Mouse (Mus musculus) adrenal gland, postnatal 36 days (tissue): Measurements from ENCODE around the gene Ralgps1. TPM values are rescaled to one million over a fixed set of nuclear protein-coding genes. Genes with fewer than 3 reads are reported as not detected.

Experiments used
- DNase-seq, 2 experiments: peaks; one replicate each; pipeline ENCODE4 v3.0.0; 2021; ENCODE audit warnings: mixed read lengths in 1 of 2
- total RNA-seq, 2 experiments: library from RNA; stranded (reverse); gene quantifications; 2 replicates each; pipeline ENCODE4 v1.2.3; 2021

Gene Ralgps1
- total RNA-seq, 2 experiments from 2014 or later = 3.6 to 4.3 TPM

DNA sequence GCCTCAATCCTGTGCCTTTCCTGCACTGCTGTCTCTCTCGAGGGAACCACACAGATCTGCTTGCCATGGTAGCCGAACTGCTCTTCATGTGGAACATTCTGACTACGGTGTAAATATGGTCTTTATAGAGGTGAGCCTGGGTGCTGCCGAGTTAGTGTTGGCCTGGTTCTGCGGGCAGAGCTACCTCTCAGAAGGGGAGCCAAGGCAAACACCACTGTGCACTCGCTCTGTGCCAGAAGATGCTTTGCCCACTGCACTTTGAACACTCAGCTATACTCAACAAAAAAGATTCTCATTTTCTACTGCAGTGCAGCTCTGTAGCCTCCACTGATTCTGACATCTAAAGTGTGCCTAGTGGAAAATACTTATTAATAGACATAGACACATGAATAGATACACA, 133.7 kb downstream of the Ralgps1 start:
- no peak for DNase-seq

DNA sequence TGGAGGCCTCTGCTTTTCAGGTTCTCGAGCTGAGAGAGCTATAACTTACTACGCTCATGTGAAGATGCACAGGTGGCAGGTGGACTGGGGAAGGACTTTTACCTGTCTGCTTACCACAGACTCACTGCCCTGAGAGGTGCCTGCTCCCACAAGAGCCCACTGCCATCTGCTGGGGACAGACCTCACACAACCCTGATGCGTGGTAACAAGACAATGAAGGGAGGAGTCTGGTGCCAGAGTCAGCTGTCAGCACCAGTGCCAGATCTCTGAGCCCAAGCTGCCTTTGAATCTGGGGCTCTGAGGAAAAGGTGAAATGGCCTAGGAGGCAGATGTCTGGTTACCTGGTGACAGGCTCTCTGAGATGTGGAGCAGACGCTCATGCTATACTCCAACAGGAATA, 136.4 kb downstream of the Ralgps1 start:
- DNase-seq = no peak

DNA sequence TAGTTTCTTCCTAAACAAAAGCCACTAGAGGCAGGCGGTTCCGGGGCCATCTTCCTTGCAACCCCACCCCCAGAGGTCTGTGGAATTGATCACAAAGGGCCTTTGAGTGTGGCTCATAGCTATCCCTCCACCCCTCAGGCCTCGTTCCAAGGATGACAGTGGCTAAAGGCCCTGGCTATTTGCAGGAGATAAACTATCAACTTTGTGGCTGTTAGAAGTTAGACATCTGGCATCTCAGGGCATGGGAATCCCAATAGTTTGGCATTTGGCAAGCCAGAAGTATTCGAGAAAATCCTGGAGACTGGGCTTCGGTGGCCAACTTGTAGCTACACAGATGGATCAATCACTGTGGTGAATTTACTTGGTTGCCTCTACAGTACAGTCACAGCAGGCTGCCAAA, 137.4 kb downstream of the Ralgps1 start:
- DNase-seq = no peak

DNA sequence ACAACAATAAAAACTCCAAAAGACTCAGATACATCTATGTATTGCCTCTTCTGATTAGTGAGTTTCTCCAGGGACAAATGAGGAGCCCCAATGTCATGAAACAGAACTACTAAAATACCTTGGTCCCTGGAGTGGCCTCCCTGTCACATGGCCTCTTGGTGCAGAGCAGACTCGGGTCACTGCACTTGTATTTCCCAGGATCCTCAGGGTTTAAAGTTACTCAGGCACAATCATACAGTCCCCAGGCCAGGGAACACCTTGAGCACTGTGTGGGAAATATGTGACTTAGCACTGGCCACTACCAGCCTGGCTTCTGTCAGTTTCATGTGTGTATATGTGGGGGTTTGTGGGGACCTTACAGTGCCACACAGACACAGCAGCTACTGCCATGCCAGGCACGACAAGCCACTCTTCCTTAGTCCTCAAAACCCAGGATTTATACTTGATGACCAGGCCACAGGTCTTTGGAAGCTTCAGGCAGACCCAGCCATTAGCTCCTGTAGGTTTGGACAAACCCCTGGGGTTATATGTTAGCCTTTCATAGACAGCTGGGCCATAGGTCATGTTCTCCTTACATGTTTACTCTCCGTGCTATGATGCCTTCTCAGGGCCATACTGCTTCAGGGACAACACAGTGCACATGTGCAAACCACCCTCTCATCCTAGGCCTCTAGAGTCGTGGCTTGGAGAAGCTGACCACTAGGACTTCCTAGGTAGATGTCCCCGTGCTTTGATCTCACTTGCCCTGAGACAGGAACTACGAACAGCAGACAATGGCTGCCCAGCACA, 138.3 kb downstream of the Ralgps1 start:
- no peak for DNase-seq

DNA sequence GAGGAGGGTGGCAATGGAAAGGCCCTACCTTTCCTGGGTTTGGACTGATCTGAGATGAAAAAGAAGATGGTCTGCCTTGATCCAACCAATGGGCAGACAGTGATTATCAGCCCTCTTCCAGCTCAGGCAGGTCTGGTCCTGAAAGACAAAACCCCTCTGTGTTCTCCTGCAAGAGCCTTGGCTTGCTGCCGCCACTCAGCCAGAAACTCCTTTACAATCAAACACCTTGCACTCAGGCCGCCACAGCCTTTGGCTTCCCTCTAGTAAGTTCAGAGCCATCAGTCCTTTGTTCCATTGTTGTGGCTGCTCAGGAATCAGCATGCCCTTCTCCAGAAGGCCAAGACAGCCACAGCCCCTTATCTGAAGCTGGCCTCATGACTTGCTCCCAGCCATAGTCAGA, 139.5 kb downstream of the Ralgps1 start:
- no peak for DNase-seq

DNA sequence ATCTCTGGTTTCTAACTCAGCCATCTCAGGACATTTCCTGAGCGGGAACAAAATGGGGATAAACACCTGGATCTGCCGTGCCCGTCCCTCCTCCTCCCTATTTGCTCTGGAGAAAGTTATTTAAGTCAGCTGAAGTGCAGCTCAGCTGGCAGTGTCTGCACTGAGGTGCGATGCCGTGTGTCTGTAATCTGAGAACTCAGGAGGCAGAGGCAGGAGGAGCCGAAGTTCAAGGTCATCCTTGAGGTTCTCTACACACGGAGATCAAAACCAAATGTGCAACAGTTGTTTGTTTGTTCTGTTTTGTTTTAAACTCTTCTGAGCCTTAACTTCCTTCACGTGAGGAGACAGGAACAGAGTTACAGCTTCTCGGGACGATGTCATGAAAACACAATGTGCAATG, 140.6 kb downstream of the Ralgps1 start:
- DNase-seq = no peak

DNA sequence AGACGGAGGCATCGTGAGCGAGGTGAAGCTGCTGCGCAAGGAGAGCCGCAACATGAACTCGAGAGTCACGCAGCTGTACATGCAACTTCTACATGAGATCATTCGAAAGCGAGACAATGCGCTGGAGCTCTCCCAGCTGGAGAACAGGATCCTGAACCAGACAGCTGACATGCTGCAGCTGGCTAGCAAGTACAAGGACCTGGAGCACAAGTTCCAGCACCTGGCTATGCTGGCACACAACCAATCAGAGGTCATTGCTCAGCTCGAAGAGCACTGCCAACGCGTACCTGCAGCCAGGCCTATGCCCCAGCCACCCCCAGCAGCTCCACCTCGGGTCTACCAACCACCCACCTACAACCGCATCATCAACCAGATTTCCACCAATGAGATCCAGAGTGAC, 142.7 kb downstream of the Ralgps1 start:
- DNase-seq = no peak

DNA sequence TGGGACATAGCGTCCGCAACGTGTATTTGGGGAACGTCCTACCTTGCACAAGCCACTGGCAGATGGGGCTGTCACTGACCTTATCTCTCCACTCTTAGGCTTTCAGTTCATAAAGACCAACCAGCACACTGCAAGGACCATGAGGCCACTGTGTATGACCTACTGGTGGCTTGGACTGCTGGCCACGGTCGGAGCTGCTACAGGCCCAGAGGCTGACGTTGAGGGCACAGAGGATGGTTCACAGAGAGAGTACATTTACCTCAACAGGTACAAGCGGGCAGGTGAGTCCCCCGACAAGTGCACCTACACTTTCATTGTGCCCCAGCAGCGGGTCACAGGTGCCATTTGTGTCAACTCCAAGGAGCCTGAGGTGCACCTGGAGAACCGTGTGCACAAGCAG, 143.2 kb downstream of the Ralgps1 start:
- no peak for DNase-seq

DNA sequence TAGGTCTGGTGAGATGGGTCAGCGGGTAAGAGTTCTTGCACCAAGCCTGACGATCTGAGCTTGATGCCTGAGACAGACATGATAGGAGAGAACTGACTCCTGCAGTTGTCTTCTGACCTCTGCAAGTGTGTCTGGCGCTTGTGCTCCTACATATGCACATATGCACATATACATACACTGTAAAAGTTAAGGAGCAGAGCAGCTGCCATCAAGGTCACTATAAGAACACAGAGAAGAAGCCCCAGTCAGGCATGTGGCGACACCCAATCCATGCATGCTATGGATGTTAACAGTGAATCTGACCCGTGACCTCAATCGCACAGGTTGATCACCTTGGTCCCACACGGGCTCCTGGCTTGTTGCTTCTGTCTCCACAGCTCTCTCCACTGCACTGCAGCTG, 145.4 kb downstream of the Ralgps1 start:
- DNase-seq = no peak

DNA sequence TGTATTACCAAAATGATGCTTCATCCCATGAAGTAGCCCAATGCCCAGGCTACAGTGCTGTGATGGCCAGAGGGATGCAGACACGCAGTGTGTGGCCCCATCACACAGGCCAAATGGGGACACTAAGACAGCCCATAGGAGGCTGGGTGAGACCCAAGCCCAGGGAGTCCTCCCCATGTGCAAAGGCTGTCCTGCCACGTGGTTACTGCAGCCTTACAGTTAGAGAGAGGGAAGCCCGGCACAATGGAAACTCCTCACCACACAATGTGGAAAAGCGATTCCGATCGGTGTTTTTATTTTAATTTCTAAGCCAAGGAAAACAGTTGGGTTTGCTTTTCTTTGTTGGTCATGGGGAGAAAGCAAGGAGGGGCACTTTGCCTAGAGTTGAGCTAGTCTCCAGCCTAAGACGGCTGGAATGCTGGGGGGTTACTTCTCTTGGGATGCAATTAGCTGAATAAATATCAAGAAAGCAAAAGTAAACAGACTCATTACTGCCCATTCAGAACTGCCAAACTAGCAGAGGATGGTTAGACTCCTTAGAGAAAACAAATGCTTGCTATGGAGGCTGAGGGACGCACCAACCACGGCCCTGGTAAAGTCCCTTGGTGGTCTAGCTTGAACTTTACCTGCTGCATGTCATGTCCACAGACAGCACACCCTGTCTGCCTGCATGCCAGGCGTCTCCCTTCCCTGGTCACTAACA, 147.5 kb downstream of the Ralgps1 start:
- DNase-seq = no peak

DNA sequence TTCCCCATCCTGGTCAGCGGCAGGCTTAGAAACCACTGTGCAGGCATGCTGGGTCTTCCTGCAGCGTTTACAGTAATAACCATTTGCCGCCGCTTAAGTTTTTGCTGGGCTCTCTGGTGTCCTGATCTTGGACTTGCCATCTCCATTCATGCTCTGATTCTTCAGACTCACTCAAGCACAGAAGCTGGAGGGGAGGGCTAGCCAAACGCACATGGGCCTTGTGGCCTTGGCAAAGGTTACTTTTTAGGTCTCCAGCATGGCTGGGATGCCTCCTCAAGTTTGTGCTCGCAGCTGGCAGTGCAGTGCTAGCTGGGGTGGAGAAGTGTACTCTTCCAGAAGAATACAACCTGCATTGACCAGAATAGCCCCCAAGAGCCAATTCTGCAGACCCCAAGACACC, 148.8 kb downstream of the Ralgps1 start:
- DNase-seq = no peak

DNA sequence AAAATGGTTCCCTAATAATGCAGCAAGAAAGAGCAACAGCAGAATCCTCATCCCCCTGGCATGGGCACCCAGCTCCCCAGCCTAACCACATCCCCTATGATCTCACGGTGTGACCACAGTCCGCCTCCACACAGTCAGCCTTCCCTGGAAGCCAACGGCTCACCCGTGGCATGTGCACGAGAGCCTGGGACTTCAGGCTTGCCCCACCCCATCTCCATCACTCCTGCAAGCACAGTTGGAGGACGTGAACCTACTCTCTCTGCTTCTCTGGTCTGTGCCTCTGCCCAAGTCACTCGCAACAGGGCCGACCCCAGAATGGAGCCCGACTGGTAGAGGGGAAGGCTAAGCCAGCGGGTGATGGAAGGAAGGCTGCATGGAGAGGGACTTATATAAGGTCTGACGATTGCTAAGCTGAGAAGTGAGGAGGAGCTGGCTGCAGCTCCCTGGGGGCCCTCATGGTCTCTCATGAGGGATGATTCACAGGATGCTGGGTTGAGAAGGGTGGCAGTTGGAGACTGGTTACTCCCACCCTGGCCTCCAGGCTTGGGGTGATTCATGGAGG, 149.9 kb downstream of the Ralgps1 start:
- DNase-seq = no peak

DNA sequence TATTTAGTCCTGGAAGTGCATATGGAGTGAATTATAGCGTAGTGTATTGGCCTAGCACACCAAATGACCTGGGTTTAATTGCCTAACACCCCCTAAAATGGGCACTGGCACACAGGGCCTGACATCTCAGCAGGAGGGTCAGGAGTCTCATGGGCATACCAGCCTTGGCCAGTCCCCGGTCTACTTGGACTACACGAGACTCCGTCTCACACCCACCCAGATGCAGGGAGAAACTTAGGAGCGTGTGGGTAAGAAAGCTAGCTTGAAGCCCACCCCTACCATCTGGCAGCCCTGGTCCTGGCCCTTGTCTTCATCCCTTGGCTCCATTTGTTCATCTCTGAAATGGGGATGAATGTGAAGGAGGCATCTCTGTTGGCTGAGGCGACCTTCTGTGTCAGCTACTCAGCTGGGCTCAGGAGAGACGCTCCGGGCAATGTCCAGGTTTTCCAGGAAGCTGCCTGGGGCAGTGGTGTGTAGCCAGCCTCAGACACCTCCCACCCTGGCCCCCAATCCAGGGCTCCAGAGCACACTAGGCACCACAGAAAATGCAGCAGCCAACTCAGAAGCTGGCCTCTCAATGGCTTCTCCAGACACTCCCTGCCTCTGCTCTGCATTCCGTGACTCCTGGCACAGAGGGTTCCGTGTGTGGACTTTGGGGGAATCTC, 150.5 kb downstream of the Ralgps1 start:
- DNase-seq = no peak

DNA sequence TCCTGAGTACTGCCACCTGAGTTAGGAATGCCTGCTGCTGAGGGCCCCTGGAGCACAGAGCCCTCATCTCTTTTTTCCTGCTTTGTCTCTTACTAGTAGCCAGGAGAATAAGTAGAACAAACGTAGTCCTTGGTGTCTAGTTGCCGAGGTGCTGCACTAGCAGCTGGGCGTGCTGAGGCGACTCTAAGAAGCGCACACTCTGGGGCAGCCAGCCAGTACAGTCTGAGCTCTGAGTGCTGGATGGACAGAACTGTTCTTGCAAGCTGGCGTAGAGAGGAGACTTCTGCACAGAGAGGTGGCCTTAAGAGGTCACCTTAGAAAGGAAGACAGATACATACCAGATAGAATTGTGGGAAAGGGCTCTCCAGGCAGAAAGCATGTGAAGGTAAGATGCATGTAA, 151.0 kb downstream of the Ralgps1 start:
- no peak for DNase-seq

DNA sequence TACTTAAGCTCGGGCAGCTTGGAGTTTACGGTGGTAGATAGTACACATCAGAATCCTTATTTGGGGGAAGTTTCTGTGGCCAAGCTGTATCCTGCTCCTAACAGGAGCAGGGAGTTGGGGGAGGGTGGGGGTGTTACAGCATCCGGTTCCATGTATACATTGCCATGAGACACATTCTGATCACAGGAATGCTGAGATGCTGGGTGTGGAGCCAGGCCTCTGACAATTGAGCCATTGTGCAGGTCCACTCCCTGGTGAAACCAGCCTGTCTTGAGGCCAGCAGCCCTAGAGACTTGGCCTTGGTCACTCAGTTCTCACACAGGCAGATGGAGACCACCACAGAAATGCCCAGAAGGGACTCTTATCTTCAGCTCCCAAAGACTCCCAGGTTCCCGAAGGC, 151.6 kb downstream of the Ralgps1 start:
- no peak for DNase-seq

DNA sequence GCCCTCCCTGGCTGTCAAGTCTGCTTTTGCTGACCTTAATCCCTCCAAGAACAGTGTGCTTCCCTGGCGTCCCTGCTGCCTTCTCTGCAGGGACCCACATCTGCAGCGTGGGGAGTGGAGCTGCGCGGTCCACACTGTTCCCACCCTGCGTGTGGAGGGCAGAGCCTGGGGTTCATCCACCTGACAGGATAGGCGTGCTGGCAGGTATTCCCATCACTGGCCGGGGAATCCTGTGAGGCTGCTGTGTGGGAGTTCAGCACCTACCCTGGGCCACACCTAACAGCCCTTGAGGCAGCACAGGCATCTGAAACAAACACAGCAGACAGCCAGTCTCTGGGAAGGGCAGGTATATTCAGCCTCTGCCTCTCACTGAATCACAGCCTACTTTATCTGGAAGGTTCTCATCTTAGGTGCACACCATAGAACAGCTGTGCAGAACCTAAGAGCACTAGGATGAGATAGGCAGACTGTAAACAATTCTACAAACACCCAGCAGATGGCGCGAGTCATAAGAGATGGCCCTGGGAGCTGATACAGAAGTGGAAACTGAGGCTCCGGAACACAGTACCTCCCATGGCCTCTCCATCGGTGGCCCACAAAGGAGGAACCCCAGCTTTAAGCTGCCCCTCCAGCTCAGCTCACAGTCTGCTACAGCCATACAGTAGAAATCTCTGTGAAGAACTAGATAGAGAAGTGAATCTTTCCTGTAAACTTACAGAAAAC, 152.2 kb downstream of the Ralgps1 start:
- peak; percentile 39 to 46 for DNase-seq

DNA sequence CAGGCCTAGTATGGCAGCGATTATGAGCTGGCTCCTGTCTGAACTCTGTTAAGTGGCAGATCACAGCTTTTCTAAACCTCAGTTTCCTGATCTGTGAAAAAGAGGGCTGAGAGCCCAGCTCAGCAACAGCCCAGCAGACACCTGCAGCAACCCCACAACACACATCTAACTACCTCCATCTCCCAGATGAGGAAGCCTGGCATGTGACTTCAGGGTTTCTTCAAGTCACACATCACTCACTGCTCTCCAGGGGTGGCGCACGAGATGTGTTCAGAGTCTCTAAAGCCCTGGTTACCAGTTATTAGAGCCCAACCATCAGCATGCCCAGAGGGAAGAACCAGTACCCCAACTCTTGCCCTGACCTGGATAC, 153.9 kb downstream of the Ralgps1 start:
- DNase-seq = no peak

DNA sequence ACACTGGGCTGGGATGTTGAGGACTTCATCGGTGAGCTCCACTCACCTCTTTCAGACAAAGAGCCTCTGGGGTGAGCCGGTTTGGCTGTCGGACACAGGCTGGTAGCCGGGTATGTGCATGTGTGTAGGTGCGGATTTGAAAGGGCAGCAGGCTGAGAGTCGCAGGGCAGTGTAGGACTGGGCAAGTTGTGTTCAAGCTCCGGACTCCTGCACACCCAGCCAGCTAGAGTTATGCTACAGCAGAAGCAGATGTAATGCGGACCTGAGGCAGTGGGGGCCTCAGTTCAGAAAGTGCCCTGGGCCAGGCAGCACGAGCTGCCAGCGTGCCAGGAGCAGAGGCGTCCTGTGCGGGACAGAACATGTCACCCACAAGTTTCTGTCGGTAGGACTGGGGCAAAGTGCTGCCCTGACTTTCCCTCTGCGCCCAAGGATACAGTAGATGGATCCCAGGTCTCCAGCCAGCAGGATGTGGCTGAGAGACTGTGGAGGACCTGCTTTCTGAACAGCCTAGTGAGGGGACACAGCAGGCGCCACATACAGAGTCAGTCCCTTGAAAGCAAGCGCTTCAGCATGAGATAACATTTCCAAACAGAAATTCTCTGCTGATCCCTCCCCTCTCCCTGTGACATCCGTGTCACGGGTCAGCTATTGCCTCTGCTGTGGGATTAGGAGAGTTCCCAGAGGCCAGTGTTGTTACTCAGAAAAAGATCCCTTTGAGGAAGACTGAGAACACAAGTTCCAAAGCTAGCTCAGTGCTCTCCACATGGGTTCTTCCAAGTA, 154.5 kb downstream of the Ralgps1 start:
- DNase-seq = no peak

DNA sequence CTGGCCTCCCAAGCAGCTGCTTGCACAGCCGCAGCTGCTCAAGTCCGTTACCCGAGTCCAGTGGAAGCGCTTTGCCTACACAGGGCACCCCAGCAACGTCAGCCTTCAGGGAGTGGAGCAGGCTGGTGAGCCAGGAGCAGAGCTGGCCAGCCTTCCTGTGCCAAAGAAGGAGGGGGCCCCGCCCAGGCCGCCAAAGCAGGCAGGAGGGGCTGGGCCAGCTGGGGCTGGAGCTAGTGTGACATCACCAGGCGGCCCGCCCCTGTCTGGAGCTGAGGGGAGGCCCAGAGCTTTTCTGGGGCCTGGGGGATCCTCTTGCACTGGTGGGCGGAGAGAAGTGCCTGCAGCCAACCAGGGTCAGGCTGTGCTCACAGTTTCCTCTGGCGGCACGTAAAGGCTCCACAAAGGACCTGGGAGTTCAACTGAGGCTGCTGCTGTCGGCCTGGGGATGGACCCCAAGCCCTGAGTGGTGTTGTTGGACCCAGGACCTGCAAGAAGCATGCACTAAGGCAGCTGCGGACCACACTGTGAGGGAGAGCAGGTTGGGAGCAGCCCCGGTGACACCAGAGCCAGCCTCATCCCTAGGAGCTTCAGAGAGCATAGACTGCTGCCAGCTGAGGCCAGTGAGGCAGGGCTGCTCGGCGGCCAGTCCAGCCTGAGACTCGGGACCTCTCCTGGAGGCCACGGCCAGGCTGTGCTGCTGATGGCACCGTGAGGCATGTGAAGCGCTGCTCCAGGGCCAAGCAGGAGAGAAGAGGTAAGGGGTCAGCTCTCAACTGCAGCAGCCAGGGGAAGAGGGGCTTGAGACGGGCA, 155.4 kb downstream of the Ralgps1 start, which contains the start of gene Angptl2:
Gene Angptl2, plus strand, starts transcription at position 370 of the 810 bp plus-strand sequence.
- peak; percentile 92 to 94 for DNase-seq

DNA sequence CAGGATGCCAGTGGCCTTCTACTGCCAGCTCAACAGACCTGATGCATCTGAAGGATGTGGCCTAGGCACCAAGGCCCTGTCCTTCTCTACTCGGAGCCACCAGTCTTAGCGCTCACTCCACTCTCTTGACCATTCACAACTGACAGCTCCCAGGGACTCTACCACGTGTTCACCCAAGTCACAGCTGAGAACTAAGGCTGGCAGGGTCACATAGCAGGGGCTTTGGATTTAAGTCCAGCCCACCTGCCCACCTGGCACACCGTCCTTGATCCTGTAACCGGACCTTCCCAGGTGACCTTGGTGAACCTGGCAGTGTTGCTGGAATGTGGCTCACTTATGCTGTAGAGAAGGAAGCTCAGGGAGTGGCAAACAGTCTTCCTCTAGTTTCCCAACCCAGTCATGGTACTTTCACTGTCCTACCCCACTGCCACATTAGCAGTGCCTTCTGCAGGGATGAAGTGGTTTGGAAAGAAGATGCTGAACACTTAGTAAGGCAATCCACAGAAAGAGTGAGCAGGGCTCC, 156.0 kb downstream of the Ralgps1 start:
- no peak for DNase-seq
